ENCODE assay signal across 21 mouse cellular contexts in genomic region chr2:125922149-125922548, GRCm38 (mm10).
DNase-seq lines count a peak whose midpoint lies in the region; ATAC-seq and TF ChIP-seq lines count a peak whose summit lies in the region.
"Had no signal": no experiment of that assay in that cellular context is flagged by ENCODE, and none has a peak within 500 bp of the region (broad histone marks: within the 10 kb centered on the region; RNA-seq: fewer than 3 reads in every experiment).

No protein-coding gene starts in this region.

- TF ChIP-seq CTCF in gastrocnemius, adult 2 months (IDR thresholded peaks at IDR 0.05), result no peak

- WGBS in intestine, embryonic 15.5 days, result 90% methylated on average over 5 of the region's 5 CpGs

- H3K27ac ChIP-seq in gastrocnemius, adult 2 months, result peak overlapping the region; percentile 56; the same call in 1 of the 2 replicates
- no peak overlapping the region for H3K27ac ChIP-seq in intestine, embryonic 15.5 days
- H3K27ac ChIP-seq: embryonic facial prominence, embryonic 12.5 days; forebrain, embryonic 10.5 days; forebrain, embryonic 13.5 days; heart, adult 2 months; heart, embryonic 10.5 days; heart, embryonic 13.5 days; hindbrain, embryonic 14.5 days; hindbrain, postnatal 0 days had no signal

- ATAC-seq in intestine, embryonic 15.5 days, result no peak
- ATAC-seq: activated CD4-positive, CD25-positive, alpha-beta regulatory T cell, adult 4 months; forebrain, embryonic 13.5 days; forebrain, embryonic 16.5 days; hindbrain, postnatal 0 days; inflammation-experienced regulatory T-cells, adult 6 months had no signal

- intact Hi-C loops in gastrocnemius, adult 2 months (cut with DNase I), result no loop called here

- DNase-seq in gastrocnemius, adult 2 months, result no peak
- DNase-seq in gastrocnemius, adult 18-20 months (ENCODE audit: low spot score), result no peak
- DNase-seq in 3T3-L1 (ENCODE audit: low read depth, low spot score), result peak; percentile 58
- DNase-seq in adipocyte (ENCODE audit: low spot score), result peak; percentile 14
- no peak for DNase-seq in gastrocnemius, postnatal 4 days (ENCODE audit: low spot score in 2 of 2)
- DNase-seq: cerebellum, adult 11-12 months; cerebellum, postnatal 14 days; heart, postnatal 4 days had no signal

- H3K27me3 ChIP-seq in myocyte (ENCODE audit: control insufficient read depth, insufficient read depth, insufficient read length), result no peaks in the 10 kb centered on the region
- H3K27me3 ChIP-seq in intestine, embryonic 15.5 days (replicated peaks), result no peaks in the 10 kb centered on the region
- H3K27me3 ChIP-seq: embryonic facial prominence, embryonic 12.5 days; forebrain, embryonic 13.5 days; heart, embryonic 13.5 days had no signal

- no peaks in the 10 kb centered on the region for H3K9me3 ChIP-seq in intestine, embryonic 15.5 days
- H3K9me3 ChIP-seq: embryonic facial prominence, embryonic 12.5 days; forebrain, embryonic 10.5 days; forebrain, embryonic 13.5 days; heart, embryonic 10.5 days; heart, embryonic 13.5 days had no signal

- no peak overlapping the region for H3K4me3 ChIP-seq in gastrocnemius, adult 2 months
- H3K4me3 ChIP-seq in myocyte, result no peak overlapping the region
- H3K4me3 ChIP-seq in intestine, embryonic 15.5 days (replicated peaks), result no peak overlapping the region
- H3K4me3 ChIP-seq: embryonic facial prominence, embryonic 12.5 days; forebrain, embryonic 10.5 days; forebrain, embryonic 13.5 days; heart, adult 2 months; heart, embryonic 10.5 days; heart, embryonic 13.5 days had no signal

- H3K36me3 ChIP-seq in myocyte (ENCODE audit: control insufficient read depth, insufficient read depth), result no peaks in the 10 kb centered on the region
- no peaks in the 10 kb centered on the region for H3K36me3 ChIP-seq in intestine, embryonic 15.5 days
- H3K36me3 ChIP-seq: embryonic facial prominence, embryonic 12.5 days had no signal

- no peaks in the 10 kb centered on the region for H3K79me2 ChIP-seq in myocyte (ENCODE audit: control insufficient read depth, insufficient read depth)

- no peak overlapping the region for H3ac ChIP-seq in myocyte (ENCODE audit: control insufficient read depth, insufficient read length)

- H3K4me1 ChIP-seq in intestine, embryonic 15.5 days (replicated peaks), result no peaks in the 10 kb centered on the region

- H3K9ac ChIP-seq in intestine, embryonic 15.5 days, result no peak overlapping the region
- H3K9ac ChIP-seq: embryonic facial prominence, embryonic 12.5 days; forebrain, embryonic 13.5 days; heart, embryonic 13.5 days; hindbrain, embryonic 14.5 days had no signal

- no peak for TF ChIP-seq POLR2A in myocyte (IDR thresholded peaks at IDR 0.05; ENCODE audit: insufficient read length, low read depth)

- H3K4me2 ChIP-seq in myocyte (ENCODE audit: low read depth), result peak overlapping the region; percentile 79
- H3K4me2 ChIP-seq in intestine, embryonic 15.5 days (replicated peaks), result no peak overlapping the region
- H3K4me2 ChIP-seq: embryonic facial prominence, embryonic 12.5 days; forebrain, embryonic 13.5 days; heart, embryonic 13.5 days; hindbrain, embryonic 14.5 days had no signal

TF ChIP-seq in myocyte, 11 proteins besides CTCF, POLR2A, EP300 and RAD21:
- TF ChIP-seq MYOD1 (IDR thresholded peaks at IDR 0.05; ENCODE audit: control insufficient read depth in 1 of 3, insufficient read length in 2 of 3, low read depth in 2 of 3) (peak in 2 of 3 experiments; percentile 36 to 72), POLR2AphosphoS2 (IDR thresholded peaks at IDR 0.05; ENCODE audit: insufficient read length, low read depth) (no peak), USF1 (IDR thresholded peaks at IDR 0.05; ENCODE audit: low read depth) (no peak), MYOG (IDR thresholded peaks at IDR 0.05; ENCODE audit: control insufficient read depth in 1 of 3, insufficient read depth in 1 of 3, insufficient read length in 2 of 3, low read depth in 2 of 3) (peak in 2 of 3 experiments; percentile 37 to 72)
TF ChIP-seq in myocyte: peak in this region for 2.

Comparison
In these comparisons a context has a peak if more than half of its experiments do, and no peak if none do; other contexts are left out.
1. DNase-seq: peak in 3T3-L1 (single experiment) and adipocyte (single experiment); none in gastrocnemius, adult 2 months (single experiment), gastrocnemius, adult 18-20 months (single experiment) and gastrocnemius, postnatal 4 days (0 of 2).